Mouse (Mus musculus) layer of hippocampus, postnatal 36 days (tissue): ENCODE results near the gene Sh3gl1. TPM values are rescaled to one million over a fixed set of nuclear protein-coding genes. Genes with fewer than 3 reads are reported as not detected.
A peak's percentile ranks its signal among the peaks of the same experiment; 100 is the strongest.
"Not testable (repeated sequence)": the region's sequence is repeated elsewhere in the genome, so short reads cannot be mapped to it uniquely, and the experiment has no call there.

Source experiments
- DNase-seq, 2 experiments: peaks; one replicate each; pipeline ENCODE4 v3.0.0; 2022
- total RNA-seq, 2 experiments: library from RNA; stranded (reverse); gene quantifications; 2 replicates each; pipeline ENCODE4 v1.2.3; 2021

Sh3gl1 gene
- 10 to 100 TPM; 61.5 to 69.6 TPM for total RNA-seq

- DNase-seq: peak; percentile 100
Observed at GRCm38 (mm10) chr17:56036176-56036900, at the start of gene Sh3gl1. TSS of gene Sh3gl1 (minus strand) at chr17:56036635.

GRCm38 (mm10) chr17:56080781-56081585 is 44.5 kb upstream of the Sh3gl1 start:
- DNase-seq: peak; percentile 47 to 49

- DNase-seq: no peak
Observed at GRCm38 (mm10) chr17:56079921-56080320, 43.5 kb upstream of the Sh3gl1 start.

GRCm38 (mm10) chr17:56078880-56079795 is 42.7 kb upstream of the Sh3gl1 start, which contains the start of gene Hdgfl2:
TSS of gene Hdgfl2 (plus strand) at chr17:56079634.
- peak; percentile 99 to 100 for DNase-seq

GRCm38 (mm10) chr17:56078361-56078760 is 41.9 kb upstream of the Sh3gl1 start:
- peak in 1 of 2 experiments; percentile 19 for DNase-seq

- no peak for DNase-seq
Observed at GRCm38 (mm10) chr17:56077523-56077922, 41.1 kb upstream of the Sh3gl1 start.

GRCm38 (mm10) chr17:56074827-56075208 is 38.4 kb upstream of the Sh3gl1 start, which contains the start of gene Ubxn6:
TSS of gene Ubxn6 (minus strand) at chr17:56075028.
- DNase-seq: peak; percentile 96

GRCm38 (mm10) chr17:56074097-56074826 is 37.8 kb upstream of the Sh3gl1 start:
- peak; percentile 51 to 64 for DNase-seq

GRCm38 (mm10) chr17:56072243-56072642 is 35.8 kb upstream of the Sh3gl1 start:
- DNase-seq: no peak

GRCm38 (mm10) chr17:56071126-56071525 is 34.7 kb upstream of the Sh3gl1 start:
- no peak for DNase-seq

GRCm38 (mm10) chr17:56069066-56069465 is 32.6 kb upstream of the Sh3gl1 start:
- DNase-seq: no peak

- DNase-seq: no peak
Observed at GRCm38 (mm10) chr17:56066451-56066850, 30.0 kb upstream of the Sh3gl1 start.

GRCm38 (mm10) chr17:56065715-56066114 is 29.3 kb upstream of the Sh3gl1 start:
- not testable (repeated sequence) for DNase-seq

- DNase-seq: no peak
Observed at GRCm38 (mm10) chr17:56062081-56062480, 25.6 kb upstream of the Sh3gl1 start.

GRCm38 (mm10) chr17:56057381-56058120 is 21.1 kb upstream of the Sh3gl1 start:
- no peak for DNase-seq

GRCm38 (mm10) chr17:56055945-56056678 is 19.7 kb upstream of the Sh3gl1 start:
- no peak for DNase-seq

- no peak for DNase-seq
Observed at GRCm38 (mm10) chr17:56054938-56055337, 18.5 kb upstream of the Sh3gl1 start.

GRCm38 (mm10) chr17:56051369-56051768 is 14.9 kb upstream of the Sh3gl1 start:
- DNase-seq: no peak

GRCm38 (mm10) chr17:56040857-56041163 is 4.4 kb upstream of the Sh3gl1 start:
- no peak for DNase-seq
